Mouse (Mus musculus) liver, adult 2 months (tissue): ENCODE measurements around the gene Parva.

Source experiments
- CTCF ChIP-seq: fragments of 200-500 bp; IDR thresholded peaks from 2 replicates; pipeline ENCODE4 v1.5.1; 2011; ENCODE audit warnings: low read depth, low read length, control low read depth
- POLR2A ChIP-seq: fragments of 200-500 bp; IDR thresholded peaks from 2 replicates; pipeline ENCODE4 v1.6.1; 2011; ENCODE audit warnings: low read length, control low read depth; ENCODE audit not compliant: insufficient read depth; ENCODE audit errors: extremely low read depth

DNA sequence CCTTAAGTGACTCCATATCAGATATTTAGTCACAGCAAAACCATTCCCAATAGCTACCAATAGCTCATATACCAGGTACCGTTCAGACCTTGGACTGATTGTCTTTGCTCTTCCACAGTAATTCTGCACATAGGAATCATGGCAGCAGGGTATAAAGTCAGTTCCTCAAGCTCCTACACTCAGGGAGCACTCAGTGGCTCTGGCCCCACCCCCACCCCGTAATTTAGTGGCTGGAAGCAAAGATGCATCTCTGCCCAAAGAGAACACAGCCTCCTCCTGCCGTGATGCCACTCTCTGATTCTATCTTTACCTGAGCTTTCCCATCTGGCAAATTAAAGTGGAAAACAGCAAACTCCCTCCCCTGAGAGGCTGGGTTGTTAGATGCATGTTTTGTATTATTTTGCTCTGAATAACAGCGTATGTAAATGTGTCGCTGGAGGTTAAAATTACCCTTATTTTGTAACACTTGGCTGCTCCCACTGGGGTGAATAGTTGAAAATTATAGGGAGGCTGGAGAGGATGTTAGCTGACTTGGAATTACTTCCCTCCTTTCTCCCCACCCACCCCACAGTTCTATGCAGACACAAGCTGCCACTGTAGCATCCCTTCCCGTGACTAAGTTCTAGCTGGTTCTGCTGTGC, 37.6 kb upstream of the Parva start:
- TF ChIP-seq CTCF = no peak
- no peak for TF ChIP-seq POLR2A
